Mouse (Mus musculus) olfactory bulb, adult 2 months (tissue): ENCODE data around the gene Pcnx2.

Experiments
- CTCF ChIP-seq: fragments of 200-500 bp; IDR thresholded peaks from 2 replicates; pipeline ENCODE4 v1.5.1; 2012; ENCODE audit warnings: low read depth, mild to moderate bottlenecking, low read length, moderate library complexity; ENCODE audit not compliant: insufficient read depth
- POLR2A ChIP-seq: fragments of 200-500 bp; IDR thresholded peaks from 2 replicates; pipeline ENCODE4 v1.6.1; 2012; ENCODE audit warnings: mild to moderate bottlenecking, low read depth, low read length, moderate library complexity; ENCODE audit not compliant: insufficient read depth

DNA sequence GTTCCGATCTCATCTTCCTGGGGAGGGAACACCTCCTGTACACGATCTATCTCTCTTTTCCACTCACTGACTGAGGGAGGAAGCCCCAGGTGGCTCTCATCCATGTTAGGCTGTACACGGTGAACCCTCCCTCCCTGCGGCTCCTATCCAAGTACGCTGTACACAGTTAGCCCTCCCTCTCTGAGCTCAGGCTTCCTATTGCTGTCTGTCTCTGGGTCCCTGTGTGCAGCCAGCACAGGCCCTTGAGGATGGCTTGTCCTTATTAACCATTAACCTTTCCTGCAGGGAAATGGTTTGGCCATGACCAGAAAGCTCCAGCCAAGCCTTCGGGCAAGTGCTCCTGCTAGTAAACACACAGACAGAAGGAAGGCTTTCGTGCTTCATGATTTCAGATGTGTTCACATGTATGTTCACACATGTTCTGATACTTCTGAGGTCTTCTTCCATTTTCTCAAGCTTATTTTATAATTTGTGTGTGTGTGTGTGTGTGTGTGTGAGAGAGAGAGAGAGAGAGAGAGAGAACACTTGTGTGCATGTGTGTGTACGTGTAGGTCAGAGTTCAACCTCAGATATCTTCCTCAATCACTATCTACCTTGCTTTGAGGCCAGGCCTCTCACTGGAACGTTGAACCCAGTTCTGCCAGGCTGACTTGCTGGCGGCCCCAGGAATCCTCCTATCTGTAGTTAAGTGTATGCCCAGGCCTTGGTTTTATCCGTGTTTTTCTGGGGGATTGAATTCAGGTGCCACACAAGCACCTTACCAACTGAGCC, 32.3 kb upstream of the Pcnx2 start:
- TF ChIP-seq CTCF, result no peak
- TF ChIP-seq POLR2A, result no peak
